Mouse (Mus musculus): ENCODE results near the gene Slc30a9. TPM values are rescaled to one million over a fixed set of nuclear protein-coding genes. Genes with fewer than 3 reads are reported as not detected.

Slc30a9 gene
- polyA plus RNA-seq, 1 experiment: 108 TPM

- H3K4me3 ChIP-seq (ENCODE audit: insufficient read depth, low read length): peak overlapping the region; percentile 97
- TF ChIP-seq POLR2A (IDR thresholded peaks at IDR 0.05; ENCODE audit: low read depth, low read length): no peak
- no peak for TF ChIP-seq CTCF (IDR thresholded peaks at IDR 0.05; ENCODE audit: borderline replicate concordance, insufficient read depth, low read length)
- 0 out of 2 replicates have a peak, but pooled peaks cover 2% of the 10 kb centered on the region for H3K4me1 ChIP-seq (ENCODE audit: control insufficient read depth, insufficient read depth, low read length)
- no peak overlapping the region for H3K27ac ChIP-seq (ENCODE audit: insufficient read depth, low read length)
Measured at GRCm38 (mm10) chr5:67307659-67308222, 986 bp downstream of the Slc30a9 start.

GRCm38 (mm10) chr5:67311811-67312521 lies 5.2 kb downstream of the Slc30a9 start:
- 0 out of 2 replicates have a peak, but pooled peaks cover 2% of the 10 kb centered on the region for H3K4me1 ChIP-seq (ENCODE audit: control insufficient read depth, insufficient read depth, low read length)
- H3K4me3 ChIP-seq (ENCODE audit: insufficient read depth, low read length): no peak overlapping the region
- H3K27ac ChIP-seq (ENCODE audit: insufficient read depth, low read length): no peak overlapping the region; the same call in 1 of the 2 replicates
- TF ChIP-seq CTCF (IDR thresholded peaks at IDR 0.05; ENCODE audit: borderline replicate concordance, insufficient read depth, low read length) (no peak), POLR2A (IDR thresholded peaks at IDR 0.05; ENCODE audit: low read depth, low read length) (no peak)

- H3K4me3 ChIP-seq (ENCODE audit: insufficient read depth, low read length): no peak overlapping the region
- TF ChIP-seq POLR2A (IDR thresholded peaks at IDR 0.05; ENCODE audit: low read depth, low read length): no peak
- TF ChIP-seq CTCF (IDR thresholded peaks at IDR 0.05; ENCODE audit: borderline replicate concordance, insufficient read depth, low read length): no peak
- H3K27ac ChIP-seq (ENCODE audit: insufficient read depth, low read length): no peak overlapping the region
- H3K4me1 ChIP-seq (ENCODE audit: control insufficient read depth, insufficient read depth, low read length): 0 out of 2 replicates have a peak, but pooled peaks cover 2% of the 10 kb centered on the region
Measured at GRCm38 (mm10) chr5:67312522-67312851, 5.7 kb downstream of the Slc30a9 start.

- no peak overlapping the region for H3K4me3 ChIP-seq (ENCODE audit: insufficient read depth, low read length)
- no peak for TF ChIP-seq CTCF (IDR thresholded peaks at IDR 0.05; ENCODE audit: borderline replicate concordance, insufficient read depth, low read length)
- TF ChIP-seq POLR2A (IDR thresholded peaks at IDR 0.05; ENCODE audit: low read depth, low read length): no peak
- no peaks in the 10 kb centered on the region for H3K4me1 ChIP-seq (ENCODE audit: control insufficient read depth, insufficient read depth, low read length)
- no peak overlapping the region for H3K27ac ChIP-seq (ENCODE audit: insufficient read depth, low read length)
Measured at GRCm38 (mm10) chr5:67321656-67322268, 15.0 kb downstream of the Slc30a9 start.

GRCm38 (mm10) chr5:67324032-67324431 lies 17.3 kb downstream of the Slc30a9 start:
- TF ChIP-seq CTCF (IDR thresholded peaks at IDR 0.05; ENCODE audit: borderline replicate concordance, insufficient read depth, low read length) (no peak), POLR2A (IDR thresholded peaks at IDR 0.05; ENCODE audit: low read depth, low read length) (no peak)
- H3K4me3 ChIP-seq (ENCODE audit: insufficient read depth, low read length): no peak overlapping the region
- no peaks in the 10 kb centered on the region for H3K4me1 ChIP-seq (ENCODE audit: control insufficient read depth, insufficient read depth, low read length)
- H3K27ac ChIP-seq (ENCODE audit: insufficient read depth, low read length): no peak overlapping the region

- Histone ChIP-seq H3K4me1 (ENCODE audit: control insufficient read depth, insufficient read depth, low read length) (no peaks in the 10 kb centered on the region), H3K4me3 (ENCODE audit: insufficient read depth, low read length) (no peak overlapping the region), H3K27ac (ENCODE audit: insufficient read depth, low read length) (no peak overlapping the region)
- TF ChIP-seq CTCF (IDR thresholded peaks at IDR 0.05; ENCODE audit: borderline replicate concordance, insufficient read depth, low read length): no peak
- no peak for TF ChIP-seq POLR2A (IDR thresholded peaks at IDR 0.05; ENCODE audit: low read depth, low read length)
Measured at GRCm38 (mm10) chr5:67340811-67341210, 34.1 kb downstream of the Slc30a9 start.

- Histone ChIP-seq H3K4me3 (ENCODE audit: insufficient read depth, low read length) (no peak overlapping the region), H3K4me1 (ENCODE audit: control insufficient read depth, insufficient read depth, low read length) (no peaks in the 10 kb centered on the region), H3K27ac (ENCODE audit: insufficient read depth, low read length) (no peak overlapping the region)
- TF ChIP-seq POLR2A (IDR thresholded peaks at IDR 0.05; ENCODE audit: low read depth, low read length): no peak
- TF ChIP-seq CTCF (IDR thresholded peaks at IDR 0.05; ENCODE audit: borderline replicate concordance, insufficient read depth, low read length): no peak
Measured at GRCm38 (mm10) chr5:67347060-67347459, 40.3 kb downstream of the Slc30a9 start.

GRCm38 (mm10) chr5:67348949-67349348 lies 42.2 kb downstream of the Slc30a9 start:
- TF ChIP-seq POLR2A (IDR thresholded peaks at IDR 0.05; ENCODE audit: low read depth, low read length) (no peak), CTCF (IDR thresholded peaks at IDR 0.05; ENCODE audit: borderline replicate concordance, insufficient read depth, low read length) (no peak)
- no peaks in the 10 kb centered on the region for H3K4me1 ChIP-seq (ENCODE audit: control insufficient read depth, insufficient read depth, low read length)
- no peak overlapping the region for H3K4me3 ChIP-seq (ENCODE audit: insufficient read depth, low read length)
- no peak overlapping the region for H3K27ac ChIP-seq (ENCODE audit: insufficient read depth, low read length)

GRCm38 (mm10) chr5:67362316-67362715 lies 55.6 kb downstream of the Slc30a9 start:
- no peak for TF ChIP-seq POLR2A (IDR thresholded peaks at IDR 0.05; ENCODE audit: low read depth, low read length)
- TF ChIP-seq CTCF (IDR thresholded peaks at IDR 0.05; ENCODE audit: borderline replicate concordance, insufficient read depth, low read length): no peak
- Histone ChIP-seq H3K4me3 (ENCODE audit: insufficient read depth, low read length) (no peak overlapping the region), H3K4me1 (ENCODE audit: control insufficient read depth, insufficient read depth, low read length) (no peaks in the 10 kb centered on the region), H3K27ac (ENCODE audit: insufficient read depth, low read length) (no peak overlapping the region)

GRCm38 (mm10) chr5:67362931-67363330 lies 56.2 kb downstream of the Slc30a9 start:
- Histone ChIP-seq H3K4me3 (ENCODE audit: insufficient read depth, low read length) (no peak overlapping the region), H3K4me1 (ENCODE audit: control insufficient read depth, insufficient read depth, low read length) (no peaks in the 10 kb centered on the region), H3K27ac (ENCODE audit: insufficient read depth, low read length) (no peak overlapping the region)
- TF ChIP-seq POLR2A (IDR thresholded peaks at IDR 0.05; ENCODE audit: low read depth, low read length) (no peak), CTCF (IDR thresholded peaks at IDR 0.05; ENCODE audit: borderline replicate concordance, insufficient read depth, low read length) (no peak)

Measured in embryonic fibroblast, embryonic 13.5 days (primary cell).